Mouse (Mus musculus) MEL (cell line): Measurements from ENCODE around the gene Atp2a3.

ENCODE experiments used
- CHD1 ChIP-seq: IDR thresholded peaks from 2 replicates; pipeline ENCODE4 v1.6.1; 2012; ENCODE audit warnings: low read depth, mild to moderate bottlenecking, inconsistent platforms, low read length, improper control_type of control experiment
- HCFC1 ChIP-seq: IDR thresholded peaks from 2 replicates; pipeline ENCODE4 v1.6.1; 2012; ENCODE audit warnings: low read depth, mild to moderate bottlenecking, inconsistent platforms, low read length, improper control_type of control experiment, moderate library complexity
- POLR2A ChIP-seq, 2 experiments: IDR thresholded peaks; 2 replicates each; pipeline ENCODE4 v1.6.1; 2011 to 2012; ENCODE audit warnings: low read length in 2 of 2, mild to moderate bottlenecking in 2 of 2, control low read depth in 1 of 2, improper control_type of control experiment in 1 of 2, low read depth in 1 of 2, moderate library complexity in 1 of 2; ENCODE audit not compliant: control insufficient read depth in 1 of 2, insufficient read depth in 1 of 2, poor library complexity in 1 of 2

- no peak for TF ChIP-seq CHD1
- TF ChIP-seq POLR2A (IDR thresholded peaks at IDR 0.05; ENCODE audit: control insufficient read depth in 1 of 2, insufficient read depth in 1 of 2, low read depth in 1 of 2, low read length in 2 of 2, poor library complexity in 1 of 2) = no peak
- no peak for TF ChIP-seq HCFC1
Observed at GRCm38 (mm10) chr11:72963058-72963788, 2.3 kb downstream of the Atp2a3 start.
